Mouse (Mus musculus) limb, embryonic 14.5 days (tissue): Measurements from ENCODE around the gene Lama1. TPM values are rescaled to one million over a fixed set of nuclear protein-coding genes. Genes with fewer than 3 reads are reported as not detected.
"Not testable (repeated sequence)": the region's sequence is repeated elsewhere in the genome, so short reads cannot be mapped to it uniquely, and the experiment has no call there.

Experiments
- ATAC-seq: fragments of 200-750 bp; cut with Nextera tagmentation; 2 replicates; pipeline ENCODE4 v1.8.0; 2017; ENCODE audit warnings: low read depth, moderate number of reproducible peaks, moderate TSS enrichment; ENCODE audit not compliant: low FRiP score
- DNase-seq: peaks from one replicate; pipeline ENCODE4 v3.0.0-alpha.2; 2015; ENCODE audit warnings: low spot score
- H3K27ac ChIP-seq: fragments of 300-500 bp; sonication (generic); replicated peaks from 2 replicates; pipeline ENCODE4 v1.5.1; 2014; ENCODE audit warnings: low read depth, mild to moderate bottlenecking, low read length, moderate library complexity, mixed read lengths
- H3K27me3 ChIP-seq: fragments of 300-500 bp; sonication (generic); 2 replicates; pipeline ENCODE4 v1.6.1; 2014; ENCODE audit warnings: low read length, mixed read lengths; ENCODE audit not compliant: control insufficient read depth, insufficient read depth
- H3K36me3 ChIP-seq: fragments of 300-500 bp; sonication (generic); 2 replicates; pipeline ENCODE4 v1.6.1; 2014; ENCODE audit warnings: mild to moderate bottlenecking, low read length, moderate library complexity, mixed read lengths; ENCODE audit not compliant: control insufficient read depth, insufficient read depth
- H3K4me1 ChIP-seq: fragments of 300-500 bp; sonication (generic); 2 replicates; pipeline ENCODE4 v1.6.1; 2014; ENCODE audit warnings: antibody characterized with exemption, low read length, mixed read lengths; ENCODE audit not compliant: control insufficient read depth, insufficient read depth
- H3K4me2 ChIP-seq: fragments of 300-500 bp; sonication (generic); replicated peaks from 2 replicates; pipeline ENCODE4 v1.6.1; 2014; ENCODE audit warnings: low read depth, mild to moderate bottlenecking, low read length, moderate library complexity; ENCODE audit not compliant: severe bottlenecking
- H3K4me3 ChIP-seq: fragments of 300-500 bp; sonication (generic); replicated peaks from 2 replicates; pipeline ENCODE4 v1.5.1; 2014; ENCODE audit warnings: low read length
- H3K9ac ChIP-seq: fragments of 300-500 bp; sonication (generic); 2 replicates; pipeline ENCODE4 v1.6.1; 2014; ENCODE audit warnings: mild to moderate bottlenecking, low read depth, low read length, moderate library complexity; ENCODE audit not compliant: severe bottlenecking
- H3K9me3 ChIP-seq: fragments of 300-500 bp; sonication (generic); 2 replicates; pipeline ENCODE4 v1.6.1; 2016; ENCODE audit warnings: low read length; ENCODE audit not compliant: control insufficient read depth
- POLR2A ChIP-seq: fragments of 200-500 bp; IDR thresholded peaks from 2 replicates; pipeline ENCODE4 v1.8.0; 2012; ENCODE audit warnings: inconsistent platforms, mild to moderate bottlenecking, moderate library complexity, borderline replicate concordance; ENCODE audit not compliant: insufficient read depth, insufficient read length; ENCODE audit errors: extremely low read depth
- WGBS: fragments of 180-500 bp; shearing (Covaris S2); extraction: QIAGEN DNeasy Blood & Tissue Kit; methylation state at CpG from one replicate; pipeline ENCODE4 v1.1.7; 2014; 5-methylcytosine and 5-hydroxymethylcytosine counted together
- polyA plus RNA-seq, 2 experiments: library from polyadenylated mRNA; depleted of rRNA in 1 of 2; stranded (reverse) in 1 of 2; unstranded in 1 of 2; fragments of >200 nt; fragmentation: Nextera tagmentation in 1 of 2; extraction: Ambion mirVana in 1 of 2; gene quantifications; 2 replicates each; pipeline versions ENCODE4 v1.2.1 to v1.2.3; 2012 to 2014

Lama1 gene
- polyA plus RNA-seq, 2 experiments = 4.0 to 4.1 TPM

- Histone ChIP-seq H3K27me3 (no peaks in the 10 kb centered on the region), H3K9ac (no peak overlapping the region), H3K4me2 (no peak overlapping the region), H3K27ac (no peak overlapping the region), H3K9me3 (no peaks in the 10 kb centered on the region), H3K36me3 (no peaks in the 10 kb centered on the region), H3K4me1 (peaks cover 2% of the 10 kb centered on the region; the same call in 1 of the 2 replicates), H3K4me3 (no peak overlapping the region)
- ATAC-seq = no peak
- no peak for DNase-seq
- 84% methylated on average over 11 of the region's 11 CpGs for WGBS
- TF ChIP-seq POLR2A = no peak
Observed at GRCm38 (mm10) chr17:67726601-67727000, 29.5 kb downstream of the Lama1 start.

- no peak for ATAC-seq
Observed at GRCm38 (mm10) chr17:67728751-67729150, 31.7 kb downstream of the Lama1 start.

GRCm38 (mm10) chr17:67731096-67731495, 34.0 kb downstream of the Lama1 start:
- no peak for DNase-seq
- Histone ChIP-seq H3K9ac (no peak overlapping the region), H3K4me3 (no peak overlapping the region), H3K4me2 (no peak overlapping the region), H3K4me1 (no peaks in the 10 kb centered on the region), H3K27ac (no peak overlapping the region), H3K36me3 (no peaks in the 10 kb centered on the region), H3K27me3 (no peaks in the 10 kb centered on the region), H3K9me3 (no peaks in the 10 kb centered on the region)
- ATAC-seq = no peak
- 63% methylated on average over 3 of the region's 3 CpGs for WGBS
- no peak for TF ChIP-seq POLR2A

More at GRCm38 (mm10) chr17:67728751-67729150, 31.7 kb downstream of the Lama1 start:
- H3K36me3 ChIP-seq = no peaks in the 10 kb centered on the region
- H3K9ac ChIP-seq = no peak overlapping the region
- no peak overlapping the region for H3K27ac ChIP-seq
- H3K4me1 ChIP-seq = peaks cover 2% of the 10 kb centered on the region; the same call in 1 of the 2 replicates
- no peak overlapping the region for H3K4me3 ChIP-seq
- DNase-seq = no peak
- H3K9me3 ChIP-seq = no peaks in the 10 kb centered on the region
- no peaks in the 10 kb centered on the region for H3K27me3 ChIP-seq
- WGBS = 37% methylated on average over 7 of the region's 7 CpGs
- H3K4me2 ChIP-seq = no peak overlapping the region
- TF ChIP-seq POLR2A = no peak

GRCm38 (mm10) chr17:67731964-67732363, 34.9 kb downstream of the Lama1 start:
- no peak overlapping the region for H3K4me2 ChIP-seq
- no peaks in the 10 kb centered on the region for H3K4me1 ChIP-seq
- H3K4me3 ChIP-seq = no peak overlapping the region
- no peaks in the 10 kb centered on the region for H3K36me3 ChIP-seq
- ATAC-seq (no peak), DNase-seq (no peak)
- WGBS = 84% methylated on average over 11 of the region's 11 CpGs
- no peak overlapping the region for H3K9ac ChIP-seq
- no peaks in the 10 kb centered on the region for H3K9me3 ChIP-seq
- no peak overlapping the region for H3K27ac ChIP-seq
- no peaks in the 10 kb centered on the region for H3K27me3 ChIP-seq
- TF ChIP-seq POLR2A = no peak

- ATAC-seq (no peak), DNase-seq (no peak)
- Histone ChIP-seq H3K4me1 (no peaks in the 10 kb centered on the region), H3K27me3 (no peaks in the 10 kb centered on the region), H3K9ac (no peak overlapping the region), H3K4me3 (no peak overlapping the region), H3K36me3 (no peaks in the 10 kb centered on the region), H3K27ac (no peak overlapping the region), H3K4me2 (no peak overlapping the region), H3K9me3 (no peaks in the 10 kb centered on the region)
- TF ChIP-seq POLR2A = no peak
- 89% methylated on average over 12 of the region's 12 CpGs for WGBS
Observed at GRCm38 (mm10) chr17:67733516-67733915, 36.5 kb downstream of the Lama1 start.

GRCm38 (mm10) chr17:67735722-67736121, 38.7 kb downstream of the Lama1 start:
- H3K4me3 ChIP-seq = no peak overlapping the region
- H3K27me3 ChIP-seq = no peaks in the 10 kb centered on the region
- H3K27ac ChIP-seq = no peak overlapping the region
- H3K36me3 ChIP-seq = no peaks in the 10 kb centered on the region
- H3K4me1 ChIP-seq = no peaks in the 10 kb centered on the region
- H3K9ac ChIP-seq = no peak overlapping the region
- ATAC-seq = no peak
- no peak for TF ChIP-seq POLR2A
- H3K4me2 ChIP-seq = no peak overlapping the region
- 59% methylated on average over 6 of the region's 6 CpGs for WGBS
- no peaks in the 10 kb centered on the region for H3K9me3 ChIP-seq
- DNase-seq = no peak

GRCm38 (mm10) chr17:67741229-67741628, 44.2 kb downstream of the Lama1 start:
- not testable (repeated sequence) for H3K4me2 ChIP-seq, H3K27ac ChIP-seq, H3K36me3 ChIP-seq, H3K9me3 ChIP-seq, H3K4me1 ChIP-seq, H3K9ac ChIP-seq, ATAC-seq, H3K4me3 ChIP-seq, H3K27me3 ChIP-seq
- peak; percentile 26 for DNase-seq
